Mouse (Mus musculus) retina, adult 2 months (tissue): ENCODE data around the gene Prl3a1.

Experiments
- DNase-seq: peaks from one replicate; pipeline ENCODE4 v3.0.0-alpha.2; 2012; ENCODE audit warnings: low read depth, low spot score

Prl3a1 gene

DNA sequence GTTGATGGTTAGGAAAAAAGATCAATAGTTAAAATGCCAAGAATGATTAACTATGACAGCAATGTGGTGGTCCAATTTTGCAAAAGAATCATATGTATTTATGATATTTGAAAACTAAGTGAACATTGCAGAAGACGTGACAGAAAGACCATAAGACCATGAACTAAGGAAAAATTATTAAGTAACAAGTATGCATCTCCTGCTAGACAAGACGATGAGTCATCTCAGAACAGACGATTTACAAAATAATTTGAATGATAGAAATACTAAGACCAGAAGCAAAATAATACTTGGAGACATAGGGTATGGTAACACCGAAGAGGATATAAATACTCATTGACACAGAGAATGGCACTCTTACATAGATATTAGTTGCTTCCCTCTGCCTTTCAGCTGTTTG, at the start of gene Prl3a1:
Gene Prl3a1 (plus strand): TSS at position 301 of the 400 bp plus-strand sequence.
- DNase-seq, result no peak

DNA sequence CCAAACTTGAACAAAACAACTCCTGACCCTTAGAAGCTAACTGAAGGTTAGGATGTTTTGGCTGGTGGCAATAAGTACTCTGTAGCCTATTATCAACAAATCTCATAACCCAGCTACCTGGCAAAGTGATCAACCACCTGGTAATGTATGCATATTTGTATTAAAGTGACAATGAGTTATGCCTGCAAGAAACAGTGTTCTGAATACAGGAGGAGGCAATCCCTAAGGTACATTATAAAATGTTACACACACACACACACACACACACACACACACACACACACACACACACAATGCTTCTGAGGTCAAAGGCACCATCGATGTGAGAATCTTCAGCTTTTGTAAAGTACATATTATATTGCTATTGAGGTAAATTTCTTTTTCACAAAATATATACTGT, 17.7 kb upstream of the Prl3a1 start, which contains the start of gene Prl3b1:
Gene Prl3b1 (plus strand): TSS at position 301 of the 400 bp plus-strand sequence.
- no peak for DNase-seq

DNA sequence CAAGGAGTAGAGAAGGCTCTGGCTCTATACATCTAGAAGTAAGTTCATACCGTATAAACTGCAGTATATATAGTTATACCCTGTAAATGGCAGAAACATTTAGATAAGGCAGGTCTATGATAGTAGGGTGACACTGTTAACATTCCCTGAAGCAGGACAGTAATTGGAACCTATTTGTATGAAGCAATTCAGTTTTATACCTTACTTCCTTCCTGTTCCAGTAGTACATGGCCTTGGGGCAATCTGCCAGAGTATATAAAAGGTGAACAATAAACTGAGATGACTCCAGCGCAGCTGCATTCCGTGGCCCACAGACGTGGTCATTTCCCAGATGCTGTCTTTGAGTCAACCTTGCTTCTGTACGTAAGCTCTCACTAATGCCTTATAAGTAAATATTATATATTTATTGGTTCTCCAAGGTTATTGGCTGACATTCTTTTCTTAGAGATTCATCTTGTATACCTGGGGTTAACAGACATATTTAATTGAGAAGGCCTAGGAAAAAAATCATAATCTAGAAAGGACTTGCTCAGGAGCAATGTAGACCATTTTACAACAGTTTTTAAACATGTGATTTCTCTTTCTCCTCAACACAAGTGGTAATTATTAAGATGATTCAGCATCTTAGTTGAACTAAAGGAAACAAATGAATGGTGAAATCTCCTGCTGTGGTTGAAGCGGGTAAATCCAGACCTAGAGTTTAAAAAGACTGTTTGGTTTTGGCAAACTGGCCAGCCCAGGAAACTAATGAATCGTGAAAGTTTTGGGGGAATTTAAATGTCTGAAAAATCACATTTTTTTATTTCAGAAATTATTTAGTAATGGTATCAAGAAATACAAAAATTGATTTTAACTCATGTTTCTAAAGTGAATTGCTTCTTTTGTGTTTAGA, 53.3 kb downstream of the Prl3a1 start, which contains the start of gene Prl6a1:
Gene Prl6a1 (plus strand): TSS at position 294 of the 892 bp plus-strand sequence.
- no peak for DNase-seq
